Mouse (Mus musculus) embryo, embryonic 11.5 days (tissue): ENCODE measurements around the gene 1700030J22Rik.

Experiments used
- DNase-seq: peaks from one replicate; pipeline ENCODE4 v3.0.0-alpha.2; 2012; ENCODE audit warnings: low read depth, low spot score

Gene 1700030J22Rik

DNA sequence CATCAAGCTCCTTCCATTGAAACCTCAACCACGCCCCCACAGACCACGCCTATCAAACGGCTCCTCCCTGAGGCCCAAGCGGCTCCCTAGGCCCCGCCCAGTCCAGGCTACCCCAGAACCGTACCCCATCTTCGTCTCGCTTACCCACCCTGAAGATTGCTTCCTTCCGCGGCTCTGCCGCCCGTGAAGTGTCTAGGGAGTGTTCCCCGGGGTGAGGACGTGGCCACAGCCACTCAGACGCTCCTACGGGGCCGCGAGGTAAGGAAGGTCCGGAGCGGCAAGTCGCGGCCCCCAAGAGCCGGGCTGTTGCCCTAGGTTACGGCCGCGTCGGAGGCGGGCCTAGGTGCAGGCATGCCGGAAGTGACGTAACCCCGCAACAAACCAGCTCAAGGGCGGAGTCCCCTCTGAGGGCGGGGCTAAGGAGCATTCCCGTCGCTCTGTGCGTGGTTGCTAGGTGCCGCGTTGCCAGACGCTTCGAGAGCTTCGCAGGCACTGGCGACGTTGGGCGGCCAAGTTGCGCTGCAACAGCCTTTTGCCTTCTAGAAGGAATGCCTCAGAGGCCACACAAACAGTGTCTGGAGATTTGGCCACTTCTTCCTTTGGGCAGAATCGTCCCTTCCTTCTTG, at the start of gene 1700030J22Rik:
Gene 1700030J22Rik, minus strand, starts transcription at position 329 of the 626 bp plus-strand sequence.
- peak; percentile 95 for DNase-seq

DNA sequence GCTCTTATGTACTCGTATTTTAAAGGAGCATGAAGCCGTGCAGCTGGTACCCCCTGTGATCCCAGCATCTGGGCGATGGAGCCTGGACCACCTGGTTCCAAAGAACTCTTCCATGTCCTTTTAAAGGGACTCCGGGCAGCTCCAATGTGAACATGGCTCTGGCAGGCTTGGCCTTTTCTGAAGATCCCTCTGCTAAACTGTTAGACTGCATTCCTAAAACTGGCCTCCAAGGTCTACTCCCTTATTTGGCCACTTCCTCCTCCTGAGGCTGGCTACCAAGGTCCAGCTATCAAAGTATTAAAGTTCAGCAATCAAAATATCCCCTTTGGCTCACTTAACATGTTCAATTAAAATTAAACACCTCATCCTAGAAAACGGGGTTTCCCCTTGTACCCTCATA, 48.8 kb upstream of the 1700030J22Rik start:
- no peak for DNase-seq

DNA sequence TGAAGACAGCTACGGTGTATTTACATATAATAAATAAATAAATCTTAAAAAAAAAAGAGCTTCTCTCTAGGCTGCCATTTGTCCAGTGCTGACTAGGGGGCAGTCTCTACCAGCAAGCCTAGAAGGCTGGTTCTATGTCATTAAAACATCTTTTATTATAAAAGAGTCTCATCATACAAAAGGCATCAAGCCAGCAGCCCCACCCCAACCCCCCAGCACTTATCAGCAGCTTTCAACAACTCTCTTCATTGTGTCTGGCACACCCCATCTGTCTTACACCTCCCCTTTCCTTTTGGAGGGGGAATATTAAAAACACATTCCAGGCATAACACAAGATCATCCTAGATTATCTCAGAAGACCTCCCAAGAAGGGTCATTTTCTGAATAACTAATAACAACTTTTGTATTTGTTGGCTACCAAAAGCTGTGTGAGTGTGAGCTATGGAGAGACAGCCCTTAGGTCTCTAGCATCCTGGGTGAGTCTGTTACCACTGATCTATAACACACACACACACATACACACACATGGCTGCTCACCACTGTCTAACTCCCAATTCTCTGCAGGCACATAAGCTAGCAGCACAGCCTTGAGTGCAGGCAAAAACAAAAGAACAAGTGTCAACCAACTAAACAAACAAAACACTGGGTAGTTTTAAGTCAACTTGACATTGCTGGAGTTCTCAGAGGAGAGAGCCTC, 43.7 kb upstream of the 1700030J22Rik start:
- no peak for DNase-seq

DNA sequence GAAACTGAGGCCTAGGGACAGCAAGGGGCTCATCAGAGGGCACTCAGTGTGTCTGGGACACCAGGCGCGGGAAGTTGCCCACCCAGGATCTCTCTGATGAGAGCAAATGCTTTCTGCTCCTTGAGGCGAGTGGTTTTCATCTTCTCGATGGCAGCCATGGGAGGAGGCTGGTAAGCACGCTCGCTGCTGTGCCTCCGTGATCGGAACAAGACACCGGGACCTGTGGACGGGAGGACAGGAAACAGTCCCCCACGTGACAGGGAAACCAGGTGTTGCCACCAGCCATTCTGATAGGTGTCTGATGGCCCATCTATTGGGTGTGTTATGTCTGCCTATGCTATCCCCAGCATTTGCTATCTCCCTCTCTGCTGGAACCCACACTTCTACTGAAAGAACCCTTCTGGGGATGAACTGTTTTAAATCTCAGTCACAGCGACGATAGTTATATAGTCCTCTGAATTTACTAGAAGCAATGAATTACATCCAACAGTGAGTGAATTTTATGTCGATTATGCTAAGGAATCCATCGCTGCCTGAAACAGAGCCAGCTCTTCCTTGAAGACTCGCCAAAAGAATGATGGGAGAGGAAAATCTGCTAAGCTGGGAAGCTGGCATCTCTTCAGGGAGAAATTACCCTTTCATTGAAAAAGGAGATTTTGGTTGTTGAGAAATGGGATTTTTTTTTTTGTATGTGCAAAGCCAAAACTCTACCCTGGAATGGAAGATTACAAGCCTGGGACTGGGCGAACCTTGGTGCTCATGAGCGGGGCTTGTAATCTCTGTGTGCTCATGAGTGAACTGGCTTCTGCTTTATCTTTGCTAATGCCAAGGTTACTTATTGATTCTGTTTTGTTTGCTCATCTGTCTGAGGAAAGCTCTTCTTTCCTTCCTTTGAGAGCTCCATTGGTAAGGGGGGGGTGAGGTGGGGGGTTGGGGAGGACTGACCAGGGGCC, 40.8 kb upstream of the 1700030J22Rik start:
- no peak for DNase-seq

DNA sequence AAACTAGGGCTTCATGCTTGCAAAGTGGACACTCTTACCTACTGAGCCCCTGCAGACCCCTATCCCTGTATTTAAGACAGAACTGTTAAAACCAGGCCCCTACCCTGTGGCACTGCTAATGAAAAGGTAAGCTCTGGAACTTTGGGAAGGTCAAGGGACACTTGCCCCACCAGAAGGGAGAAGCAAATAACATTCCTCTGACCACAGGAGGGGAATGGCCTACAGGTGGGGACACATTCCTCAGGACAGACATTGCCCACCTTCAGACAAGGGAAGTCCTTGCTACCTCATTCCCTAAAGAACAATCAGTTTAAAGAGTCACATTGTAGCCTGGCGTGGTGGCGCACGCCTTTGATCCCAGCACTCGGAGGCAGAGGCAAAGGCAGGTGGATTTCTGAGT, 39.1 kb upstream of the 1700030J22Rik start:
- DNase-seq: no peak

DNA sequence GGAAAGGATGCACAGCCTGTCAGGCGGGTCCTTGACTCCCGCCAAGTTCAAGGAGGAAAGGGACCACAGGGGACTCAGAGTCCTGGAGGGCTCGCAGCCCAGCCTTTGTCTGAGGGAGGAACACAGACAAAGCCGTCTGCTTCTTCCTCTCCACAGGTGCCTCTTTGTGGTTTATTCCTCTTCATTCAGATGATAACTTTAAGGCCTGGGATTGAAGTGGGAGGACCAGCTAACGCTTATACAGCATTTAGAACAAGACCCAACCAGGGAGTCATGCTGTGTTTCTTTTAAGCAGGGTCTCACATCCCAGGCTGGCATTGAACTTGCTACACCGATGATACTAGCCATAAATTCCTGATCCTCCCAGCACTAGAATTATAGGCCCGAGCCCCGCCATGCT, 38.2 kb upstream of the 1700030J22Rik start:
- DNase-seq: no peak

DNA sequence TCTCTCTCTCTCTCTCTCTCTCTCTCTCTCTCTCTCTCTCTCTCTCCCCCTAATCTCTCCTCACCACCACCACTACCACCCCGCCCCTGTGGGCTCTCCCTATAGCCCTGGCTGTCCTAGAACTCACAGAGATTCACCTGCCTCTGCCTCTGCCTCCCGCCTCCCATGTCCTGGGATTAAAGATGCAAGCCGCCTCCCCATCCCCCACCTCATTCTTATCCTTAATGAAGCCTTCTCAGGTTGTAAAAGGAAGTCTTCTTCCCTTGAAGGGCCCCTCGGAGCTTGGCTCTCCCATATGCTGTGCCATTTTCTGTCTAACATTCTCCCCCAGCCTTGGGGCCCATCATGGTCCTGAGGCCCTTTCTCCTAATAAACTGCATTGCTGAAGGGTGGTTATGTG, 36.9 kb upstream of the 1700030J22Rik start:
- no peak for DNase-seq

DNA sequence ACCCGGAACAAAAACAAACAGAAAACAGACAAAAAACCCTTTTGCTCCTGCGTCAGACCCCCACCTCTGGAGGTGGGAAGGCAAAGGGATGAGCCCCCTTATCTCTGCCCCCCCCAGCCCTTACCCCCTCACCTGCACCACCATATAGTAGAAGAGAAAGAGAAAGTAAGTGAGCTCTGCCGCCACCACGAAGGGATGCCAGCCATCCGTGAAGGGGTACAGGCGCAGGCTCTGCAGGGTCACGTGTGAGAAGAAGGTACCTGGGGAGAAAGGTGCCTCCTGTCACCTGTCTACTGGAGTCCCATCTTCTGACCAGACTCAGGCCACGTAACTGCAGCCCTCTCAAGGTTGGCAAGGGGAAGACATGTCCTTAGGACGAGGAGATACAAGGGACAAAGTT, 32.6 kb upstream of the 1700030J22Rik start:
- no peak for DNase-seq

DNA sequence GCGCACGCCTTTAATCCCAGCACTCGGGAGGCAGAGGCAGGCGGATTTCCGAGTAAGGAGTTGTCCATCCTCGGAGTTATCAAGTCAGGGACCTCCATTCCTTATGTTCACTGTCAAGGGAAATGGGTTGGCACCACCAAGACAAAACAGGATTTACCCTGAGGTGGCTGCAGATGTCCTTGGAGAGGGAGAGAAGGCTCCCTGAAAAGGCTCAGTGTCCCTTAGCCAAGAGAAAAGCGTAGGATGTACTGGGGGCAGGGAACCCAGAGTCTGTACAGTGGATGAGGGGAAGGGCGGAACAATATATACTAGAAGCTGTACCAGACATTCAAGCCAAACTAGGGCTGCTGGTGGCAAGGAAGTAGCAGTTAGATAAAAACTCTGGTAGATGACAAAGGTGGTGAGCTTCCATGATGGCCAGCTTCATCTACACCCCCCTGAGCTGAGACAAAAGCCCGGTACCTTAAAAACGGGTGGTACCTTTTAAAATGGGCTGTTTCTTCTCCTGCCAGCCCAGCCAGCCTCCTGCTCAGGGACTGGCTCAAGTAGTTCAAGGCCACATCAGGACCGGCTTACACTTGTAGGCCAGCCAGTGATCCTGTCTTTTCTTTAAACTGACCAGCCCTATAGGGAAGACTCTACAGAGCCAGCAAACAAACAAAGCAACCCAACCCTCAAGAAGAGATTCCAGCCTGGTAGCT, 15.4 kb upstream of the 1700030J22Rik start:
- DNase-seq: no peak

DNA sequence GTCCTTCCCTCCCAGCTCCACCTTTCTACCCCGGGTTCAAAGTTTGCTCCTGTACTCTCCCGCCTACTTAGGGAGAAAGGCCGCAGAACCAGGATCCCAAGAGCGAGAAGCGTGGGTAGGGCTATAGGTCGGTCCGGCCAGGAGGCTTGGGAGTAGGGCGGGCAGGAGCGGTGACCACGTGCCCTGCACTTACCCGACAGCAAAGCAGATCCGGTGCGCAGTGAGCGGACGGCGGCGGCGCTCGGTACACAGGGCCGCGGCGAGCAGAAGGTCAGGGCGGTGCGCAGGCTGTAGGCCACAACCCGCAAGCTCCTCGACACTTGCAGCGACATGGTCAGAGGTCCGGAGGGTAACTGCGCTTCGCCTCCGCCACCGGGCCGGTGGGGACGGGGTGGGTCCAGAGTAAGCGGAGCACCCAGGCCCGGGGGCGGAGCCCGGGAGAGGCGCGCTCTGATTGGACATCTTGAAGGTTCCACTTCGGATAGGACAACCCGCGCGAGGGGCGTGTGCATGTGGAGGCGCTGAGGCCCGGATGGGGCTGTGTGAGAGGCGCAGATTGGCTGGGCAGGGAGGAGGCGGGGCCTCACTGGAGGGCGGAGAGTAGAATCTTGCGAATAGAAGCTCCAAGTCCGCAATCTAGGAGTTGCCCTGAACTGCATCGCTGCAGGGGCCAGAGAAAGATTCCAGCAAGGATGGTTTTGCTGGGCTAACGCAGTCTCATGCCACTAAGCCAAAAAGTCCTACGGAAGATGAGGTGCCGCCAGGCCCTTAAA, 14.5 kb upstream of the 1700030J22Rik start, which contains the start of gene Gcsh:
Gene Gcsh, minus strand, starts transcription at position 443 of the 773 bp plus-strand sequence.
- peak; percentile 94 for DNase-seq

DNA sequence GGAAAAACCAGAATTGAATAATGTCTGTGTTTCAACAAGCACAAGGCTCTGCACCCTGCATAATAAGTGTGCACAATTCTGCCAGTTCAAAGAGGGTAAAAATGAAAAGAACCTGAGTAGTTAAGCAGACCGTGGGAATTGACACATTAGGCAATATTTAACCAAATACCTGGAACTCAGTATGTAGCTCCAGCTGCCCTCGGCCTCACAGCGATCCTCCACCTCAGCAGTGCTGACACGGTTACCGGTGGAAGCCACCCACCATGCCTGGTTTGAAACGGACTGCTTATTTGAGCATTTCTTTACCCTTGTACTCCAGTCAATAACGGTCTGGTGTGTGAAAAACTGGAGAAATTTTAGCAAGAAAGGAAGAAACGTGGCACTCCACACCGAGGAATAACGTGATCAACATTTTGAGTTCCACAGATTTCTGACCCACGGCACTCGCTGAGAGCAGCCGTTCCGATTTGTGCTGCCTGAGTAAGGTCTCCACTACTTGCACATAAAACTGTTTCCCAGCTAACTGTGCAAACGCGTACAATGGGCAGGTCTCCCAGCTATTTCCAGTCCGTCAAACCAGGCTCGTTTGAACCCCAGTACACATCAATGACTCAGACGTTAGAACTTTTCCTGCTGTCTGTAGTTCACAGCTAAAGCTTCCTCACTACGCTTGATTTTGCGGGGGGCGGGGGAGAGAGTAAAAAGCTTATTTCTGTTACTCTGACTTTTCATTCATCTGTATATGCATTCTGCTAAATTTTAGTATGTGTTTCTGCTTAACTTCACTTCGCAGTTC, 13.6 kb upstream of the 1700030J22Rik start:
- DNase-seq: no peak

DNA sequence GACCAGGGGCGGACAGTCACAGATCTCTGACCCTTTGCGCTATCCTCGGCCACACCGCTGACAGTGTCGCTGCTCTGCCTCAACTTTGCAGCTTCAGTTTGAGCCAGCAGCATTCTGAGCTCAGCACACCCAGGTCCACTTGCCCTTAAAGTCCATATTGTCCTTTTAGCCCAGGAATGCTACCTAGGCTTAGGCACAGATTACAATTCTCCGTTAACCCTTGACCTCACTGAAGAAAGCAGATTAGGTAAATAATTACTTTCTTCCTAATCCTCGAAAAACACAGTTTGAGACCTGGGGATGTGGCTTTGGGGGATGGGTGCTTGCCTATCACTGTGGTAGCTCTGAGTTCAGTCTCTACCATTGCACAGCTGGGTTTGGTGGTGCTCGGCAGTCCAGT, 12.5 kb upstream of the 1700030J22Rik start:
- no peak for DNase-seq

DNA sequence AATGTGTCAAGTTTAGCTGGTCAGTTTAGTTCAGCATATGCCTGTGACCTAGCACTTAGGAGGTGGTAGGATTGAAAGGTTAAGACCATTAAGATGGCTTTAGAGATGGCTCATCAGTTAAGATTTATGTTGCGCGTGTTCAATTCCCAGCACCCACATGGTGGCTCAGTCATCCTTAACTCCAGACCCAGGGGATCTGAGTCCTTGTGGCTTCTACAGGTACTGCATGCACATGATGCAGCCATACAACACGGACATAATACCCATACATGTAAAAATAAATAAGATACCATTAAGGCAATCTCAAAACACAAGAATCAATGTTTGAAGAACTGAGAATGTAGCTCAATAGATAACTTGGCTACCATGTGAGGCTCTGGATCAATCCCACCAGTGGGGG, 11.1 kb upstream of the 1700030J22Rik start:
- no peak for DNase-seq

DNA sequence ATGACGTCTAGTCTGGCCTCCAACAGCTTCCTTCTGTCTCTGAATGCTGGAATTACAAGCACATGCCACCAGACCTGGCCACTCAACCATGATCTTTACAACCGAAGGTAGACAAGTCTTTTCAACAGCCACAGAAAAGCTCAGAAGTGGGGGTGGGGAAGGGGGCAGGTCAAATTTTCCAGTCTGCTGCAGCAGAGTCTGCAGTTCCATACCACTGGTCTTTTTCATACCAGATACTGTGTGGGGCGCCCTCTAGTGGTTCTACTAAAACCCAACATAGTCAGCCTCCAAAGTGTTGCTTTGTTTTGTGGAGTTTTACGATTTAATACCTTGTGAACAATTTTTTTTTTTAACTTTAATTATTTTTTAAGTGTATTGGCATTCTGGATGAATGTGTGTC, 1.4 kb upstream of the 1700030J22Rik start:
- DNase-seq: peak; percentile 52

DNA sequence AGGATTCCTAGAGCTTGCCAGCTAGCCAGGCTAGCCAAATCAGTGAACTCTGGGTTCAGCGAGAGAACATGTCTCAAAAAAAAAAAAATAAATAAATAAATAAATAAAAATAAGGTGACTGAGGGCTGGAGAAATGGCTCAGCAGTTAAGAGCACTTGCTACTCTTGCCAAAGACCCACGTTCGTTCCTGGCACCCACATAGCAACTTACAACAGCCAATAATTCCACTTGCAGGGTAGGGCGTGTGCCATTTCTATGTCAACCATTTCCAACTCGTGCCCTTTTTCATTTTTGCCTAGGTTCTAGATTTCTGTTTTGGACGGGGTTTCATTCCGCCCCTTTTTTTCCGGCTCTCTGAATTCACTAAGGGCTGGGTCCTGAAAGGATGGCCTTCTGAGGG, 707 bp downstream of the 1700030J22Rik start:
- DNase-seq: no peak

DNA sequence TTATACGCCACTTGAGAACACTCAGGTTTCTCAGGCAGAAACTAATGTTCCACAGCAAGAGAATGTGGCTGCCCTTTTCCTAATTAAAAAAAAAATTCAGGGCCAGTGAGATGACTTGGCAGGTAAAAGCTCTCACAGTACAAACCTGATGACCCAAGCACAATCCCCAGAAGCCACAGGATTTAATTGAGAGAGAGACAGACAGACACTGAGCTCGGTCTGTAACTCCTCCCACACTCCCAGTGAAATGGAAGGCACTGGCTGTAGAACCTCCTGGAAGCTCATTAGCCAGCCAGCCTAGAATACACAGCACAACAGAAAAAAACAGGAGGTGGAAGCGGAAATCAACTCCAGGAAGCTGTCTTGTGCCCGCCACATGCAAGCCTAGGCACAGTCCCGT, 3.2 kb downstream of the 1700030J22Rik start:
- DNase-seq: no peak

DNA sequence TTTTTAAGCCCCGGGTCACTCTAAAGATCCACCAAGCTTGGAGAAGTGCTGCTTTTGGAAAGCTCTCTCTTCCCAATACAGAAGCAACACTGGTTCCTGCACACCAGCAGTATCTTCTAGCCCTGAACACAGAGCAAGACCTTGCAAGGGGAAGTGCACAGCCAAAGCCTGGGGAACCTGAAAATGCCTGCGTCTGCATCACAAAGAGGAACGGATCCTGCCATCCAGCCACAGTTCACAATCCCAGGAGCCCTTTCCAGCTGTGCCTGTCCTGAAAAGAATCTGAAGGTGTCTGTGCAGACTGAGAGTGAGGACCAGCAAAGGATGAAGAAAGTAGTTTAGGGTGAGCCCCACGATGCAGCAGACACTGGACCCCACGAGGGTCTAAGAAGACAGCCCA, 3.7 kb downstream of the 1700030J22Rik start:
- DNase-seq: no peak

DNA sequence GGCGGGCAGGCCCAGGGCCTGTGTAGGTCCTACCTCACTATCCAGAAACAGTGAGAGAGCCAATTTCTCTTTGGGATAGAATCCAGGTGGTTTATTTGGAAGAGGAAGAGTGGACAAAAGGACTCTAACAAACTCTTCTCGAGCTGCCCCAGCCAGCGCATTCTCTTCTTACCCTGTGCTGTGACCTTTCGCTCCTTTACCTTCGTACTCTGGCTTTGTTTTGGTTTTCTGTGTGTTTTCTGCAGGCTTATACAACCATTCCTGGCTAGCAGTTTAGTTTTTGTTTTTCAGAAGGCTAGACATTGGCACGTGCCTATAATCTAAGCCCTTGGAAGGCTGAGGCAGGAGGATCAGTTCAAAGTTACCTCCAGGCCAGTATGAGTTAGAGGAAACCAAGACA, 9.2 kb downstream of the 1700030J22Rik start:
- DNase-seq: no peak

DNA sequence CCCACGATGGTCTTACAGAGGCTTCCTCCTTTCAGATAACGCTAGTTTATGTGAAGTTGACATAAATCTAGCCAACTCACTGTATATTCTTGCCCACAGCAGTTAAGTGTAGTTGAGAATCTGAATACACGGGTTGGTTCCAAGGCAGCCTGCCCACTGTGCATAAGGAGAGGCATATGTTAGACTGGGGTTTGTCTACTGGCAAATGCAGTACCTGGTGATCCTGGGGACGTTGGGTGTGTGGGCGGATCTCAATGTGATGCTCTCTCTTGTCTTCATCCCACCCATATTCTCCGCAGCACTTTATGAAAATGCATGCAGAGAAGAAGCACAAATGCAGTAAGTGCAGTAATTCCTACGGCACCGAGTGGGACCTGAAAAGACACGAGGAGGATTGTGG, 24.3 kb downstream of the 1700030J22Rik start:
- DNase-seq: no peak

DNA sequence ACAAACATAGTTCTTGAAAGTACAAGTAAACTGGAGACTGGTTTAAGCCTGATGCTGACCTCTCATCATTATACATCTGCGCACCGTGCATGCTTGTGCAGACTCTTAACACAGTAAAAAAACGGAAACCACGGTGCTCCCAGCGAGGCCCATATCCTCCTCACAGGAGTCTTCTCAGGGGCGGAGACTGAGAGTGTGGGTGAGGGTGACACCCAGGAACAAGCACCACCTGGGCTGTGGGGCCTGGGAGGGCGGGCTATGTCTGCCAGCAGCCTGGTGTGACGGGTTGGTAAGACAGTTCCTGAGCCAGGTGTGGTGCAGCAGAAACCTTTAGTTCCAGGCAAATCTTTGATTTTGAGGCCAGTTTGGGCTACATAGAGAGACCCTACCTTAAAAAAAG, 26.3 kb downstream of the 1700030J22Rik start:
- no peak for DNase-seq
